Mouse (Mus musculus) brain, adult 2 months (tissue): Measurements from ENCODE around the gene Tcf15.
A peak's percentile ranks its signal among the peaks of the same experiment; 100 is the strongest.

Source experiments
- DNase-seq: peaks from one replicate; pipeline ENCODE4 v3.0.0; 2011; ENCODE audit warnings: low read depth, low spot score

Gene Tcf15

GRCm38 (mm10) chr2:152122896-152123295, 20.5 kb upstream of the Tcf15 start:
- DNase-seq, result peak; percentile 68

- no peak for DNase-seq
These were observed 14.8 kb upstream of the Tcf15 start for GRCm38 (mm10) chr2:152128597-152128996.

GRCm38 (mm10) chr2:152129778-152130177, 13.6 kb upstream of the Tcf15 start:
- peak; percentile 83 for DNase-seq

- DNase-seq, result no peak
These were observed 11.3 kb upstream of the Tcf15 start for GRCm38 (mm10) chr2:152132016-152132415.

- DNase-seq, result no peak
These were observed 10.7 kb upstream of the Tcf15 start for GRCm38 (mm10) chr2:152132691-152133090.

- DNase-seq, result peak; percentile 61
These were observed 4.0 kb upstream of the Tcf15 start for GRCm38 (mm10) chr2:152139191-152139987.

- DNase-seq, result peak; percentile 28
These were observed 2.4 kb upstream of the Tcf15 start for GRCm38 (mm10) chr2:152140941-152141340.

- DNase-seq, result no peak
These were observed 1.9 kb upstream of the Tcf15 start for GRCm38 (mm10) chr2:152141491-152141890.

GRCm38 (mm10) chr2:152142046-152142445, 1.3 kb upstream of the Tcf15 start:
- DNase-seq, result no peak

- DNase-seq, result no peak
These were observed 790 bp upstream of the Tcf15 start for GRCm38 (mm10) chr2:152142571-152142970.

GRCm38 (mm10) chr2:152144158-152144450, 743 bp downstream of the Tcf15 start:
- no peak for DNase-seq

- no peak for DNase-seq
These were observed 1.1 kb downstream of the Tcf15 start for GRCm38 (mm10) chr2:152144501-152144900.

- DNase-seq, result no peak
These were observed 2.4 kb downstream of the Tcf15 start for GRCm38 (mm10) chr2:152145711-152146110.

- no peak for DNase-seq
These were observed 3.7 kb downstream of the Tcf15 start for GRCm38 (mm10) chr2:152147079-152147478.

- DNase-seq, result no peak
These were observed 5.3 kb downstream of the Tcf15 start for GRCm38 (mm10) chr2:152148675-152149074.

GRCm38 (mm10) chr2:152149891-152150290, 6.5 kb downstream of the Tcf15 start:
- DNase-seq, result no peak

GRCm38 (mm10) chr2:152150373-152150772, 7.0 kb downstream of the Tcf15 start:
- no peak for DNase-seq

- no peak for DNase-seq
These were observed 10.0 kb downstream of the Tcf15 start for GRCm38 (mm10) chr2:152153361-152153760.

GRCm38 (mm10) chr2:152155414-152156208, 12.2 kb downstream of the Tcf15 start:
- no peak for DNase-seq

- DNase-seq, result no peak
These were observed 13.1 kb downstream of the Tcf15 start for GRCm38 (mm10) chr2:152156471-152156870.

- DNase-seq, result no peak
These were observed 16.1 kb downstream of the Tcf15 start for GRCm38 (mm10) chr2:152159487-152159886.

- no peak for DNase-seq
These were observed 22.9 kb downstream of the Tcf15 start for GRCm38 (mm10) chr2:152166257-152166656.

GRCm38 (mm10) chr2:152167851-152168290, 24.5 kb downstream of the Tcf15 start:
- peak; percentile 78 for DNase-seq
